Mouse (Mus musculus) 3134 (cell line): ENCODE measurements at regions not wholly inside any gene's neighbourhood (a gene's known extent, or its start where the extent isn't known, plus 50 kb on each side); places are given as distances from the start of the nearest gene placed in this dataset.
"Not testable (repeated sequence)": the region's sequence is repeated elsewhere in the genome, so short reads cannot be mapped to it uniquely, and the experiment has no call there.

Source experiments
- DNase-seq: peaks from one replicate; pipeline ENCODE4 v3.0.0-alpha.2; 2011; ENCODE audit warnings: low spot score; ENCODE audit not compliant: insufficient read length; ENCODE audit errors: extremely low read depth

- DNase-seq, result no peak
Measured at GRCm38 (mm10) chr12:29353777-29354496, 174.2 kb upstream of the Myt1l start.

GRCm38 (mm10) chr12:29354816-29355215 is 173.4 kb upstream of the Myt1l start:
- DNase-seq, result no peak

- DNase-seq, result no peak
Measured at GRCm38 (mm10) chr12:29356681-29357397, 171.3 kb upstream of the Myt1l start.

GRCm38 (mm10) chr12:29361236-29361635 is 166.9 kb upstream of the Myt1l start:
- DNase-seq, result no peak

- DNase-seq, result not testable (repeated sequence)
Measured at GRCm38 (mm10) chr12:29367741-29368106, 160.5 kb upstream of the Myt1l start.

- no peak for DNase-seq
Measured at GRCm38 (mm10) chr12:29368107-29368819, 159.9 kb upstream of the Myt1l start.

GRCm38 (mm10) chr12:29368820-29369175 is 159.4 kb upstream of the Myt1l start:
- DNase-seq, result no peak

GRCm38 (mm10) chr12:29391756-29392155 is 136.4 kb upstream of the Myt1l start:
- no peak for DNase-seq

GRCm38 (mm10) chr12:29394271-29394670 is 133.9 kb upstream of the Myt1l start:
- no peak for DNase-seq

GRCm38 (mm10) chr12:29394881-29395280 is 133.3 kb upstream of the Myt1l start:
- DNase-seq, result no peak

- DNase-seq, result no peak
Measured at GRCm38 (mm10) chr12:29395401-29395982, 132.7 kb upstream of the Myt1l start.

GRCm38 (mm10) chr12:29404434-29404833 is 123.8 kb upstream of the Myt1l start:
- DNase-seq, result no peak

GRCm38 (mm10) chr12:29409336-29410055 is 118.7 kb upstream of the Myt1l start:
- DNase-seq, result no peak

GRCm38 (mm10) chr12:29433936-29434335 is 94.2 kb upstream of the Myt1l start:
- DNase-seq, result no peak

- DNase-seq, result no peak
Measured at GRCm38 (mm10) chr12:29439343-29440019, 88.7 kb upstream of the Myt1l start.

GRCm38 (mm10) chr12:29465201-29465600 is 63.0 kb upstream of the Myt1l start:
- not testable (repeated sequence) for DNase-seq
